In genomic region chr16:35093500-35093899, GRCm38 (mm10) we compare ENCODE assay signal across 16 mouse cellular contexts.
"Had no signal": no experiment of that assay in that cellular context is flagged by ENCODE, and none has a peak within 500 bp of the region (broad histone marks: within the 10 kb centered on the region; RNA-seq: fewer than 3 reads in every experiment).

No protein-coding gene starts in this region.

- H3K27ac ChIP-seq: neural tube, embryonic 13.5 days; neural tube, embryonic 15.5 days; stomach, embryonic 15.5 days; stomach, postnatal 0 days had no signal

- DNase-seq: retina, postnatal 1 day; right cerebral cortex, adult 18-20 months; right cerebral cortex, postnatal 14 days; right cerebral cortex, postnatal 25 days; right cerebral cortex, postnatal 4 days; spleen, adult 18-20 months; thymus, adult 18-20 months; thymus, adult 2 months; thymus, postnatal 14 days; thymus, postnatal 25 days; thymus, postnatal 36 days; thymus, postnatal 4 days had no signal

- H3K9me3 ChIP-seq: neural tube, embryonic 13.5 days; neural tube, embryonic 15.5 days; stomach, embryonic 15.5 days had no signal

- H3K4me2 ChIP-seq: neural tube, embryonic 13.5 days; neural tube, embryonic 15.5 days; stomach, embryonic 15.5 days had no signal

- H3K4me1 ChIP-seq: neural tube, embryonic 15.5 days; stomach, embryonic 15.5 days had no signal

- H3K9ac ChIP-seq: neural tube, embryonic 13.5 days; neural tube, embryonic 15.5 days; stomach, embryonic 15.5 days had no signal

- H3K4me3 ChIP-seq: neural tube, embryonic 13.5 days; neural tube, embryonic 15.5 days; stomach, embryonic 15.5 days had no signal

- H3K27me3 ChIP-seq: neural tube, embryonic 13.5 days; neural tube, embryonic 15.5 days; stomach, embryonic 15.5 days had no signal

- H3K36me3 ChIP-seq: neural tube, embryonic 15.5 days had no signal
